Mouse (Mus musculus) liver, embryonic 18 days (tissue): ENCODE results near the gene Podxl. TPM values are rescaled to one million over a fixed set of nuclear protein-coding genes. Genes with fewer than 3 reads are reported as not detected.

Source experiments
- polyA plus RNA-seq: library from polyadenylated mRNA; depleted of rRNA; stranded (reverse); fragments of >200 nt; gene quantifications from 2 replicates; pipeline ENCODE4 v1.2.3, GENCODE M21; 2012; rRNA removed

The Podxl gene
- polyA plus RNA-seq, result 3.8 and 4.5 TPM in 2 replicates

GRCm38 (mm10) chr6:31563235-31564181 lies at the start of gene Podxl:
Podxl (minus strand) TSS chr6:31563981.

Other genes with a start within 250 kb of the Podxl start
- gene Mkln1, start 165.2 kb downstream of the Podxl start, polyA plus RNA-seq, result 38.4 TPM in 2 replicates